Mouse (Mus musculus): Measurements from ENCODE around the gene Gm14124. TPM values are rescaled to one million over a fixed set of nuclear protein-coding genes. Genes with fewer than 3 reads are reported as not detected.

The Gm14124 gene
- total and polyA plus RNA-seq, 2 experiments from 2014 or later = not detected

GRCm38 (mm10) chr2:150318973-150319372 is 61.7 kb downstream of the Gm14124 start:
- no peak overlapping the region for H3K4me2 ChIP-seq (ENCODE audit: low read depth, low read length)
- no peak for DNase-seq (ENCODE audit: low spot score)
- no peak overlapping the region for H3K27ac ChIP-seq (ENCODE audit: low read depth)
- no peak overlapping the region for H3K4me3 ChIP-seq (ENCODE audit: low read depth, low read length)
- H3K4me1 ChIP-seq (ENCODE audit: control insufficient read depth, insufficient read depth) = no peaks in the 10 kb centered on the region
- peaks cover 14% of the 10 kb centered on the region for H3K36me3 ChIP-seq (replicated peaks; ENCODE audit: control insufficient read depth, insufficient read depth, low read length)
- peaks cover 30% of the 10 kb centered on the region for H3K9me3 ChIP-seq (replicated peaks; ENCODE audit: control insufficient read depth, low read length)
- TF ChIP-seq EP300 (IDR thresholded peaks at IDR 0.05; ENCODE audit: low read depth) = no peak
- TF ChIP-seq CTCF (IDR thresholded peaks at IDR 0.05; ENCODE audit: low read depth) = no peak
- no peak overlapping the region for H3K9ac ChIP-seq (replicated peaks; ENCODE audit: low read depth, low read length)
- no peak for ATAC-seq (ENCODE audit: insufficient read depth, low read depth)
- 93% methylated on average over 1 of the region's 1 CpGs for WGBS
- H3K27me3 ChIP-seq (ENCODE audit: control insufficient read depth, insufficient read depth, low read length) = no peaks in the 10 kb centered on the region

Other genes with a start within 250 kb of the Gm14124 start
- gene Zfp120, start 120.8 kb upstream of the Gm14124 start, total RNA-seq (2014; rRNA removed; ENCODE audit: low replicate concordance) = 1.4 and 5.7 TPM in 2 replicates
- gene Zfp120, start 120.8 kb upstream of the Gm14124 start, polyA plus RNA-seq (2015; fragmentation: Nextera tagmentation; extraction: Ambion mirVana) = 4.7 and 5.8 TPM in 2 replicates
- gene Gm10770, start 77.8 kb upstream of the Gm14124 start, total RNA-seq (2014; rRNA removed; ENCODE audit: low replicate concordance) = not detected in 2 replicates
- not detected in 2 replicates for gene Gm10770, start 77.8 kb upstream of the Gm14124 start, polyA plus RNA-seq (2015; fragmentation: Nextera tagmentation; extraction: Ambion mirVana)
- gene Gm14139, start 75.8 kb upstream of the Gm14124 start, total RNA-seq (2014; rRNA removed; ENCODE audit: low replicate concordance) = not detected in 2 replicates
- not detected in 2 replicates for gene Gm14139, start 75.8 kb upstream of the Gm14124 start, polyA plus RNA-seq (2015; fragmentation: Nextera tagmentation; extraction: Ambion mirVana)
- gene Zfp937, start 39.4 kb upstream of the Gm14124 start, total RNA-seq (2014; rRNA removed; ENCODE audit: low replicate concordance) = 0.04 and 1.4 TPM in 2 replicates
- gene Zfp937, start 39.4 kb upstream of the Gm14124 start, polyA plus RNA-seq (2015; fragmentation: Nextera tagmentation; extraction: Ambion mirVana) = 1.9 and 2.6 TPM in 2 replicates
- gene Gm21994, start 1.9 kb upstream of the Gm14124 start, total RNA-seq (2014; rRNA removed; ENCODE audit: low replicate concordance) = not detected in 2 replicates
- gene Gm21994, start 1.9 kb upstream of the Gm14124 start, polyA plus RNA-seq (2015; fragmentation: Nextera tagmentation; extraction: Ambion mirVana) = 1.4 and 1.5 TPM in 2 replicates
- gene Gm10130, start 66.2 kb downstream of the Gm14124 start, total RNA-seq (2014; rRNA removed; ENCODE audit: low replicate concordance) = not detected in 2 replicates
- gene Gm10130, start 66.2 kb downstream of the Gm14124 start, polyA plus RNA-seq (2015; fragmentation: Nextera tagmentation; extraction: Ambion mirVana) = 0.67 and 1.2 TPM in 2 replicates
- gene 3300002I08Rik, start 105.2 kb downstream of the Gm14124 start, total RNA-seq (2014; rRNA removed; ENCODE audit: low replicate concordance) = 10.7 TPM in 1 of 2 replicates, not detected in the other
- gene 3300002I08Rik, start 105.2 kb downstream of the Gm14124 start, polyA plus RNA-seq (2015; fragmentation: Nextera tagmentation; extraction: Ambion mirVana) = 2.9 and 3.6 TPM in 2 replicates
- 0.95 and 1.9 TPM in 2 replicates for gene Zfp442, start 194.0 kb downstream of the Gm14124 start, total RNA-seq (2014; rRNA removed; ENCODE audit: low replicate concordance)
- 3.0 and 4.1 TPM in 2 replicates for gene Zfp442, start 194.0 kb downstream of the Gm14124 start, polyA plus RNA-seq (2015; fragmentation: Nextera tagmentation; extraction: Ambion mirVana)
- not detected in 2 replicates for gene Zfp345, start 227.6 kb downstream of the Gm14124 start, total RNA-seq (2014; rRNA removed; ENCODE audit: low replicate concordance)
- gene Zfp345, start 227.6 kb downstream of the Gm14124 start, polyA plus RNA-seq (2015; fragmentation: Nextera tagmentation; extraction: Ambion mirVana) = 0.04 TPM in 1 of 2 replicates, not detected in the other

Data from heart, postnatal 0 days (tissue).